ENCODE assay signal across 16 mouse cellular contexts in the genomic region with DNA sequence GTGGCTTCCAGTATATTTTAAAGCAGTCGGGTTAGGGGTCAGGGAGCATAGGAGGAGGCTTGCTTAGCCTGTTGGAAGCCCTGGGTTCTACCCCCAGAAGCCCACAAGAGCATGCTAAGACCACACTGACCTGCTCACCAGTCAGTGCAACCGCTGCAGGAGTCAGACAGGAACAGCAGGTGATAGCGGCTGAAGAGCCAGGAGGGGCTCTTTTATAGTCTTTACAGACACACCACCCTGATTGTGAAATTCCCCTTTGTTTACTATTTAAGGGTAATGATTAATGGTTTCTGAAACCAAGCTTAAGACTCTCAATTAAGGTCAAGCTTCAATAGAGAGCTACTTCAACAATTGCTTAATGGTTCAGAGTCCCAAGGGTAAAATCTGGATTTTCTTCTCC. TPM values are rescaled to one million over a fixed set of nuclear protein-coding genes. Genes with fewer than 3 reads are reported as not detected.
DNase-seq lines count a peak whose midpoint lies in the region; ATAC-seq and TF ChIP-seq lines count a peak whose summit lies in the region.
"Had no signal": no experiment of that assay in that cellular context is flagged by ENCODE, and none has a peak within 500 bp of the region (broad histone marks: within the 10 kb centered on the region; RNA-seq: fewer than 3 reads in every experiment).

A gene (minus strand): TSS at position 217 of the 400 bp plus-strand sequence.

- H3K4me3 ChIP-seq in intestine, embryonic 15.5 days (replicated peaks) = peak within 1 kb of the TSS; percentile 24
- H3K4me3 ChIP-seq in stomach, embryonic 14.5 days (ENCODE audit: low read depth, low read length) = no peak within 1 kb of the TSS
- H3K4me3 ChIP-seq in forebrain, embryonic 14.5 days (ENCODE audit: low read depth, low read length) = no peak within 1 kb of the TSS
- H3K4me3 ChIP-seq: heart, embryonic 15.5 days; hindbrain, embryonic 12.5 days; limb, embryonic 13.5 days; midbrain, embryonic 15.5 days had no signal

- CTCF ChIA-PET in Patski (lab: Charles Lee) = interaction anchor here (0.7 kb wide), 1 partner anchor 1455 kb away, joined by 4 read pairs; a partner anchor contains a TSS

- no peak within 1 kb of the TSS for H3K9ac ChIP-seq in intestine, embryonic 15.5 days
- no peak within 1 kb of the TSS for H3K9ac ChIP-seq in stomach, embryonic 14.5 days (replicated peaks; ENCODE audit: low read depth, low read length)
- H3K9ac ChIP-seq in forebrain, embryonic 14.5 days (ENCODE audit: low read length) = no peak within 1 kb of the TSS
- H3K9ac ChIP-seq: heart, embryonic 15.5 days; hindbrain, embryonic 12.5 days; limb, embryonic 13.5 days; midbrain, embryonic 15.5 days had no signal

- H3K27ac ChIP-seq in intestine, embryonic 15.5 days = peak within 1 kb of the TSS; percentile 32; the same call in 1 of the 2 replicates
- H3K27ac ChIP-seq in stomach, embryonic 14.5 days (ENCODE audit: low read length) = no peak within 1 kb of the TSS
- no peak within 1 kb of the TSS for H3K27ac ChIP-seq in forebrain, embryonic 14.5 days (ENCODE audit: low read depth, low read length)
- H3K27ac ChIP-seq: heart, embryonic 15.5 days; hindbrain, embryonic 12.5 days; limb, embryonic 13.5 days; midbrain, embryonic 15.5 days had no signal

- DNase-seq in Patski (ENCODE audit: low read depth, low spot score) = peak; percentile 24
- DNase-seq in kidney, postnatal 14 days = peak; percentile 16
- no peak for DNase-seq in ovary, postnatal 14 days (ENCODE audit: low spot score)
- no peak for DNase-seq in forebrain, embryonic 14.5 days (ENCODE audit: low spot score)
- no peak for DNase-seq in layer of hippocampus, adult 18-20 months (ENCODE audit: low spot score in 2 of 2)
- DNase-seq: cerebellum, adult 2 months; embryo, embryonic 11 days had no signal

- no peaks in the 10 kb centered on the region for H3K9me3 ChIP-seq in intestine, embryonic 15.5 days
- H3K9me3 ChIP-seq in stomach, embryonic 14.5 days (ENCODE audit: control insufficient read depth, low read depth, low read length) = no peaks in the 10 kb centered on the region
- no peaks in the 10 kb centered on the region for H3K9me3 ChIP-seq in forebrain, embryonic 14.5 days (replicated peaks; ENCODE audit: control insufficient read depth, low read length)
- H3K9me3 ChIP-seq: heart, embryonic 15.5 days; hindbrain, embryonic 12.5 days; limb, embryonic 13.5 days; midbrain, embryonic 15.5 days had no signal

- peaks cover 4% of the 10 kb centered on the region for H3K27me3 ChIP-seq in Patski
- H3K27me3 ChIP-seq in intestine, embryonic 15.5 days (replicated peaks) = no peaks in the 10 kb centered on the region
- H3K27me3 ChIP-seq in stomach, embryonic 14.5 days (ENCODE audit: control insufficient read depth, insufficient read depth, low read length) = no peaks in the 10 kb centered on the region
- no peaks in the 10 kb centered on the region for H3K27me3 ChIP-seq in forebrain, embryonic 14.5 days (replicated peaks; ENCODE audit: control insufficient read depth, insufficient read depth, low read length)
- H3K27me3 ChIP-seq: CH12.LX; heart, embryonic 15.5 days; midbrain, embryonic 15.5 days had no signal

- no peak for TF ChIP-seq CTCF in Patski (IDR thresholded peaks at IDR 0.05)

- POLR2A ChIA-PET in Patski (lab: Charles Lee) = no interaction called here

- 41% methylated on average over 3 of the region's 3 CpGs for whole genome bisulfite sequencing in intestine, embryonic 15.5 days
- WGBS in stomach, embryonic 14.5 days = 31% methylated on average over 3 of the region's 3 CpGs
- WGBS in forebrain, embryonic 14.5 days = 48% methylated on average over 3 of the region's 3 CpGs

- H3K36me3 ChIP-seq in intestine, embryonic 15.5 days = no peaks in the 10 kb centered on the region
- H3K36me3 ChIP-seq in stomach, embryonic 14.5 days (ENCODE audit: control insufficient read depth, insufficient read depth, low read length) = no peaks in the 10 kb centered on the region
- H3K36me3 ChIP-seq in forebrain, embryonic 14.5 days (ENCODE audit: control insufficient read depth, insufficient read depth, low read length) = no peaks in the 10 kb centered on the region
- H3K36me3 ChIP-seq: heart, embryonic 15.5 days; hindbrain, embryonic 12.5 days; limb, embryonic 13.5 days; midbrain, embryonic 15.5 days had no signal

- peak within 1 kb of the TSS; percentile 30 for H3K4me2 ChIP-seq in intestine, embryonic 15.5 days (replicated peaks)
- no peak within 1 kb of the TSS for H3K4me2 ChIP-seq in stomach, embryonic 14.5 days (replicated peaks; ENCODE audit: low read depth, low read length)
- H3K4me2 ChIP-seq in forebrain, embryonic 14.5 days (ENCODE audit: low read length) = no peak within 1 kb of the TSS
- H3K4me2 ChIP-seq: heart, embryonic 15.5 days; hindbrain, embryonic 12.5 days; limb, embryonic 13.5 days; midbrain, embryonic 15.5 days had no signal

- in situ Hi-C loops in Patski (cut with MboI; ENCODE audit: low pct_unique_long_range_greater_than_20kb) = loop anchor here (25.0 kb wide), 1 partner anchor 573 kb away; a partner anchor contains a TSS

- no peaks in the 10 kb centered on the region for H3K4me1 ChIP-seq in intestine, embryonic 15.5 days (replicated peaks)
- H3K4me1 ChIP-seq in stomach, embryonic 14.5 days (ENCODE audit: control insufficient read depth, insufficient read depth, low read length) = no peaks in the 10 kb centered on the region
- no peaks in the 10 kb centered on the region for H3K4me1 ChIP-seq in forebrain, embryonic 14.5 days (ENCODE audit: control insufficient read depth, insufficient read depth, low read length)
- H3K4me1 ChIP-seq: heart, embryonic 15.5 days; hindbrain, embryonic 12.5 days; limb, embryonic 13.5 days; midbrain, embryonic 15.5 days had no signal

- peak; percentile 44 for ATAC-seq in Patski
- peak; percentile 92 for ATAC-seq in intestine, embryonic 15.5 days
- no peak for ATAC-seq in stomach, embryonic 14.5 days (ENCODE audit: insufficient number of reproducible peaks, insufficient read depth, low FRiP score, low read depth)
- no peak for ATAC-seq in forebrain, embryonic 14.5 days
- ATAC-seq: midbrain, embryonic 15.5 days had no signal

RNA-seq across cellular contexts. Expression of the gene that starts here (rescaled TPM):
- 13.3 TPM for polyA plus RNA-seq in Patski (2021)
- polyA plus RNA-seq in intestine, embryonic 15.5 days (2015; fragmentation: Nextera tagmentation; extraction: Ambion mirVana) = 252 and 315 TPM in 2 replicates
- polyA plus RNA-seq in stomach, embryonic 14.5 days (2014; fragmentation: Nextera tagmentation; extraction: Ambion mirVana) = 11.1 and 16.4 TPM in 2 replicates
- polyA plus RNA-seq in forebrain, embryonic 14.5 days (2014; fragmentation: Nextera tagmentation; extraction: Ambion mirVana) = not detected in 2 replicates
- total RNA-seq in layer of hippocampus, adult 18-20 months (2021) = not detected
- total RNA-seq: CH12.LX; left cerebral cortex, adult 8-10 months; megakaryocyte progenitor cell, adult 5-6 weeks had no signal
- polyA plus RNA-seq: heart, embryonic 15.5 days; limb, embryonic 13.5 days; midbrain, embryonic 15.5 days had no signal

Comparison
In these comparisons a context has a peak if more than half of its experiments do, and no peak if none do; other contexts are left out.
1. RNA of the gene that starts here (polyA plus RNA-seq): 252 to 315 TPM in intestine, embryonic 15.5 days; 13.3 TPM in Patski (single experiment), 11.1 to 16.4 TPM in stomach, embryonic 14.5 days and not detected in forebrain, embryonic 14.5 days; every median in the first group is over 10 times any median in the second.
2. ATAC-seq: peak in Patski (single experiment) and intestine, embryonic 15.5 days (single experiment); none in stomach, embryonic 14.5 days (single experiment) and forebrain, embryonic 14.5 days (single experiment).
3. DNase-seq: peak in Patski (single experiment) and kidney, postnatal 14 days (single experiment); none in ovary, postnatal 14 days (single experiment), forebrain, embryonic 14.5 days (single experiment) and layer of hippocampus, adult 18-20 months (0 of 2).